Mouse (Mus musculus): Measurements from ENCODE around the gene Trip10.

The Trip10 gene

DNA sequence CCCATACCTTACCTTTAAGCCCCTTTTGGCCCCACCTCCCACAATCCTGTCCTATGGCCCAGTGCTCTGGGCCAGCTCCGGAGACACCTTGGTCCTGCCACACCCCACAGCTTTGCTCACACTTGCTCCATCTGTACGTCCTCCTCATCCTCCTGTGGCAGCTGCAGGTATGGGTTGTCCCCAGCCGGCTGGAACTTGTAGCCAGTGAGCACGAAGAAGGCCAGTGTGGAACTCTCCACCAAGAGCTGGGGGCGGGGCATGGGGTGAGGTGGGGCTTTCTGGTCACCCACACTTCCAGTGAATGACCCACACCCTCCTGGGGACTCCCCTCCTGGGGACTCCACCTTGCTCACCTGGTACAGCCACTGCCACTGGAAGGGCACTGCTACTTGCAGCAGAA is 13.5 kb upstream of the Trip10 start:
- DNase-seq = no peak

DNA sequence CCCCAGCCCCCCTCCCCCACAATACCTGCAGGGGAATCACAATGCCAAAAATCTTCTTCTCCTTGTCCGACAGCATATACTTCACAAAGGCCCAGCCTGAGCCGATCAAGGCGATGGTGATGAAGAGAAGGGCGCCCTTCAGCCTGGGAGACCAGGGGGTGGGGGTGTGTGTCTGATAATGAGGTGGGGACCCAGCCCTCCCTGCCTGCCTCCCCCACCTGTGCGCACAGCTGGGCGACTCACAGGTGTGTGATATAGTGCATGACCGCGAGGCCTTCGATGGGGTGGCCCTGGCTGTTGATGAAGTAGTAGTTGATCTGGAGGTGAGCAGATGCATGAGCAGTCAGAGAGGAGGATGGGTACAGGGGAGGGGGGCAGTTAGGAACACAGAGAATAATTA is 12.1 kb upstream of the Trip10 start:
- DNase-seq = no peak

DNA sequence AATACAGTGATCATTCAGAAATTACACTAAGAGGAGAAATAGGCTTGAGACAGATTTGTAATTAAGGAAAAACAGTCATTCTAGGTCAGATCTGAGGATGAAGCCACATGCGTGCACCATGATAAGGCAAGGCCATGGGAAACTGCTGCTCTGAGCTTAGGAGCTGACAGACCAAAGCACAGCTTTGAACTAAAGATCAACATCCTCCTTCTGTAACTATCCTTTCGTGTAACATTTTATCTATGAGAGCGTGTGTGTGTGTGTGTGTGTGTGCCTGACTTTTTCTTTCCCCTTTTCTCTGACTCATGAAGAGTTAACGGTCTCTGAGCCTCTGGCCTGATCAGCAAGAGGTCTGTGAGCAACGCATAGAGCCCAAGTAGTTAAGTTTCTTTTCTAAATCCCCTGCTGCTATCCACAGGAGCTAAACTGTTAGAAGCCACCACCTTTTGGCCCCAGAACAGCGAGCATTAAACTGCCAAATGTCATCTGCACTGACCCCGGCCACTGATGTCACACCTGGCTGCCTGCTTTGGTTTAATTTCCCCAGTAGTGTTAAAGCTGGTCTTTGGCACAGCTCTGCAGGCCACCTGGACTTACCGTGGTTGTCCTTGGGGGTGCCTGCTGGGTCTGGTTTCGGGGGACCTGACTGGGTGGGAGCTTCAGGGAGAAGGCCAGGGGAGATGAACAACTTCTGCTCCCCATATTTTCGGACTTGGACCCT is 5.4 kb upstream of the Trip10 start:
- no peak for DNase-seq

DNA sequence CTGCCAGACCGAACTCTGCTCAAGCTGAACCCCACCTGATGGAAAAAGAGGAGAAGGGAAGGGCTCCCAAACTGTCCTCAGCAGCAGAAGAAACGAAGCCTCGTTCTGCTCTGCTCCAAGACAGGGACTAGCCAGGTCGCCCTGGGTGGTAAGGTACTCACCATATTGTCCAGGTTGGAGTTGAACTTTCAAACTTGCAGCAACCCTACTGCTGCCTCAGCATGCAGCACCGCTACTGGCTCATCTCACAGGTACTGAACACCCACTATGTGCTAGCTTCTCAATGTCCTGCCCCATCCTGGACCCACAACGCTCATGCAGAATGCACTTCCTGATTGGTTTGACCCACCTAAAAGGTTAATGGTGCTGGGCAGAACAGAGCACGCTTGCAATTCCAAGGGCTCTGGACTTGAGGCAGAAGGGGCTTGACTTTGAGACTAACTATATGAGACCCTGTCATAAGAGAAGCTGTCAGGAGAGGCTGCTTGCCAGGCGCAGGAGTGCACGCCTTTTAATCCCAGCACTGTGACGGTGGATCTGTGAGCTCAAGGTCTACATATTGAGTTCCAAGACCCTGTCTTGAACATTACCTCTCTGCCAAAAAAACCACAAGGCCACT is 3.8 kb upstream of the Trip10 start:
- no peak for DNase-seq

DNA sequence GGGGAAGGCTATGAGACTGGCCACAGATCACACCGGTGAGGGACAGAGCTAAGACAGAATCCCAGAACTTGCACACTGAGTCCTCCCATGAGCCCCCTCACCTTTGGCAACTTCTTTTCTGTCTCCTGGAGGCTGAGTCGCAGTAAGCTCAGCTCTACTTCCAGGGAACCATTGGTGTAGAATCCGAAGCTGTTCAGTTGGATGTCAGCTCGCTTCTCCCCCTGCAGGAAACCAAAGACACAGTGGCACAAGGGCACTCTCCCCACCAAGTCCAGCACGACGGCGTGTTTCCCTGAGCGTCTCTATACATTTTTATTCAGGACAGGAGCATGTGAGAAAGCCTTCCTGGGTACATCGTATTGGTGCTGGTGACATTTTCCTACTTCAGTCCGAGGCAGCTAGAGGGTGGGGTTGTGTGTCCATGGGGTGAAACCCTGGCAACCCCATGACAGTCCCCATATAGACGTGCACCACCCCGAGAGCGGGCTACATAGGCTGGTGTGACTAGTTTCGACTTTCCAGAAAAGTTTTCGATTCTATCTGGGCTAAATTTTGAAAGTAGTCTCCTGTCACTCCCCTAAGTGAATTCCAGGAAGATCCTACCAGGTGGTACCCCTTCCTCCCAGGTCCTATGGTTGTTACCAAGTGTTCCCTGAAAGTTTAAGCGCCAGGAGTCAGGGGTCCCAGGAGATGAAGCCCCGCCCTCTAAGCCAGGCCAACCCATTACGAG is 2.4 kb upstream of the Trip10 start:
- DNase-seq = peak; percentile 90

DNA sequence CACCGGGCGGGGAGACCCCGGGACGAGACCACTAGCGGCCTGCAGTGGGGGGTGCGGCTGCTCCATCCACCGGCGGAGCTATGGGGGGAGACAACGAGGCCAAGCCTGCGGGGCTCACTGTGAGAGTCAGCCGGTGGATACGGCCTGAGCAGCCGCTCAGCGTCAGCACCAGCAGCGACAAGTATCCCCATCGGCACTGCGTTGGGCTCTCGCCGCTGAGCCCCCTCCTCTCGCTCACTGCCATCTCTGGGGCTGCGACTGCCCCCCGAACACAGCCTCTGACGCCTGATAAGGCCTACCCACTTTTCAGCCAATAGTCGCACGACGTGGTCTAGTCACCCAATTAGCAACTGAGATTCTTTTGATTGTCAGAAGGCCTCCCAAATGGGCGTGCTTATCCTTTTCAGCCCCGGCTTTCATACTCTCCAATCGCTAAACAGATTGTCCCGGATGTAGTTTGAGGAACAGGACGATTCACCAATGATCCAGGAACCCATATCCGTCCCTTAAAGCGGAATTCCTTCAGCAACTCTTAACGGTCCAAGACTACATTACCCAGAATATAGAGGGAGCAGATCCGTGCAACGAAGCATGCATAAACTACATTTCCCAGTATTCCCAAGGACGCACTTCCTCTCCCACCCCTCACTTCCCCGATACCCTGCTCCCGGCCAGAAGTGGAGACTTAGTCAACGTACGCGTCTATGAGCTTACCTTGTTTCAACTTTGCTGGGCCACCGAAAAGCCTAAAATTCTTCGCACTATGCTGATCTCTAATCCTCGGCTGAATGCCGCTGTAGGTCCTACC is 1.7 kb upstream of the Trip10 start:
- peak; percentile 96 for DNase-seq

DNA sequence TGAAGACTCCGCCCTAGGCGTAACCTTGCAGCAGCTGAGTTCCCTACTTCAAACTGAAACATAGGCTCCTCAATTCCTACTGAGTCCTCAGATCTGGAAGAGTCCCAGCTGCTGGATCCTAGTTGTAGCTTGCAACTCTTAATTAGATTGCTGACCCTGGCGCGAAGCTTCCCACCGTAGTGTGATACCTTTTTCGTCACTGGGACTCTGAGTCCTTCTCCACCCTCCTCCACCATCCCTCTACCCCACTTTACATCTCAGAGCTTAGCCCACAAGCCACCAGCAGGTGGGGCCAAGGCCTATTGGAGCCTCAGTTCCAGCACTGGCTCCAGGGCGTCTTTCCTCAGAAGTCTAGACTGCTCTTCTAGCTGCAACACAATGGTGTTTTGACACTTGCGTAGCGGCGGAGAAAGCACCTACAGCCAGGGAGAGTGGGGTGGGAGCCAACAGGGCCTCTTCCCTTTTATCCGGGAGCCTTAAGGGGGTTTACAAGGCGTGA is 1.0 kb upstream of the Trip10 start, which contains the start of gene Gpr108:
Gene Gpr108, minus strand, starts transcription at position 246 of the 499 bp plus-strand sequence.
- DNase-seq = peak; percentile 92

DNA sequence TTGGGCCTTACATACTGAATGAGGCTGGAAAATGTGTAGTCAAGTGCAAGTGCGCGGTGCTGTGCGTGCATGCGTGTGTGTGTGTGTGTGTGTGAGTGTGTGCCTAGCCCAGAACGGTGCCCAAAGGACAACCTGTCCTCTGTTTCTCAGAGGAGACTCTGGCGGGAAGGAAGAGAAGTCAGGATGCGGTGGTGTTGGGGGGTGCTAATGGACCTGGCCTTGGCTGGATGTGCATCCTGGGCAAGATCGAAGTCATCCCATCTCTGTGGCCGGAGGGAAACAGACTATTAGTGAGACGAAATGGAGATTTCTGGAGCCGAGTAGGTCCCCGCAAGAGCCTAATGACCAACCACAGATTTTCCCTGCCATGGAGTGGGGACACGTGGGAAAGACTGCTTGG is 484 bp upstream of the Trip10 start:
- DNase-seq = no peak

DNA sequence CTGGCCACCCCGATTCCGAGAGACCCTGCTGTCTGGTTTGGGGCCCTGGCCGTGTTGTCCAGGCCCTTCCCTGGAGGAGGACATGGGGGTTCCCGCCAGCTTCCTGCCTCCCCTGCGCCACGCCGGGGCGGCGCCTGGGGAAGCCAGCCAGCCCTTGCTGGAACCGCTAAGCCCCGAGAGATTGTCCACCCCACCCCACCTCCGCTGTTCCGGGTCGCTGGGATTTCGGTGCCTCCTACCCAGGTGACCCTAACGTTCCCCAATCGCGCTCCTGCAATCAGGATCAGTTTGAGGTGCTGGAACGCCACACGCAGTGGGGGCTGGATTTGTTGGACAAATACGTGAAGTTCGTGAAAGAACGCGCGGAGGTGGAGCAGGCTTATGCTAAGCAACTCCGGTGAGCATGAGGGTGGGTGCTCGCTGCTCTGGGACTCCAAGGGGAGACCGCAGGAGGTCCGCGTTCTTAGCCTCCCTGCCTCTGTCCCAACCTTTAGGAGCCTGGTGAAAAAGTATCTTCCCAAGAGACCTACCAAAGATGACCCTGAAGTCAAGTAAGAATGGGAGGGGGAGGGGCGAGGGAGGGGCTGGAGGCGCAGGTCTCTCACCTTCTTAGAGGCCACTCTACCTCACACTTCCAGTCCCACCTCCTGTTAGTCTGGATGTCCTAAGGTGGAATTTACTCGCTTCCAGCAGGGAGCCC is 1.4 kb downstream of the Trip10 start:
- DNase-seq = peak; percentile 43

DNA sequence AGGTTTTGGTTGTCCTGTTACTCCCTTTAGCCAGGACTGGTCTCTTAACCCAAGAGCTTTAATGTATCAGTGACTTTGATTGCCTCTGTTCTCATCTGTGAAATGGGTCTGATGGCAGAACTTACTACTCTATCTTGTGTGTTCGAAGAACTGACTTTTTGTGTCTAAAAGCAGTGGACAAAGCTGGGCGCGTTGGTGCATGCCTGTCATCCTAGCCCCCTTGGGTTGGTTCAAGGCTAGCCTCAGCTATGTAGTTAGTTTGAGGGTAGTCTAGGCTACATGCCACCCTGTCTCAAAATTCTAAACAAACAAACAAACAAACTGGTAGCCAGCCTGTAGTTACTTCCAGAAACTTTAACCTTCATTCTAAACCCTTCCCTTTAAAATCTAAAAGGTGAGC is 2.2 kb downstream of the Trip10 start:
- DNase-seq = no peak

DNA sequence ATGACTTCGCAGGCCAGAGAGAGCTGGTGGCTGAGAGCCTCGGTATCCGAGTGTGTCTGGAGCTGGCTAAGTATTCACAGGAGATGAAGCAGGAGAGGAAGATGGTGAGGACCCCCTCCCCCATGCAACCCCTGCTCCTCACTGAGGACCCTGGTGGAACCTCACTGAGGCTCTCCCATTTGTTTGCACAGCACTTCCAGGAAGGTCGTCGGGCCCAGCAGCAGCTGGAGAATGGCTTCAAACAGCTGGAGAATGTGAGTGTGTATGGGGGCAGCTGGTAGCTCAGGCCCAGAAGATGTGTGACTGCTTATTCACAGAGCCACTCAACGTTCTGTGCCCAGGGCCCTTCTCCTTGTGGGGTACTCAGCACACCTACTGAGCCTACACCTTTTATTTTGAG is 4.1 kb downstream of the Trip10 start:
- no peak for DNase-seq

DNA sequence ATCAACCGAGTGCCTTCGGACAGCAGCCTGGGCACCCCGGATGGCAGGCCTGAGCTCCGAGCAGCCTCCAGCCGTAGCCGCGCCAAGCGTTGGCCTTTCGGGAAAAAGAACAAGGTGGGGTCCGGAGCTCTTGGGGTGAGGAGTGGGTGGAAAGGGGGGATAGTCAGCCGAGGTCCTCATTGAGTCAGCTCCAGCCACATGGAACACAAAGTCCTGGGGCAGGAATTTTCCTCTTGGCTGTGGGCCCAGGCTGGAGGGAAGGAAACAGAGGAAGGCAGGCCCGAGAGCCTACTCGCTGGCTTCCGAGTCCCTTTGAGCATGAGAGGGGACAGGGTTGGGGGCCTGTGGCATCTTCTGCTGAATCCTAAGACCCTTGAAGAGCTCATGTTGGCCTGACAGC is 6.1 kb downstream of the Trip10 start:
- no peak for DNase-seq

DNA sequence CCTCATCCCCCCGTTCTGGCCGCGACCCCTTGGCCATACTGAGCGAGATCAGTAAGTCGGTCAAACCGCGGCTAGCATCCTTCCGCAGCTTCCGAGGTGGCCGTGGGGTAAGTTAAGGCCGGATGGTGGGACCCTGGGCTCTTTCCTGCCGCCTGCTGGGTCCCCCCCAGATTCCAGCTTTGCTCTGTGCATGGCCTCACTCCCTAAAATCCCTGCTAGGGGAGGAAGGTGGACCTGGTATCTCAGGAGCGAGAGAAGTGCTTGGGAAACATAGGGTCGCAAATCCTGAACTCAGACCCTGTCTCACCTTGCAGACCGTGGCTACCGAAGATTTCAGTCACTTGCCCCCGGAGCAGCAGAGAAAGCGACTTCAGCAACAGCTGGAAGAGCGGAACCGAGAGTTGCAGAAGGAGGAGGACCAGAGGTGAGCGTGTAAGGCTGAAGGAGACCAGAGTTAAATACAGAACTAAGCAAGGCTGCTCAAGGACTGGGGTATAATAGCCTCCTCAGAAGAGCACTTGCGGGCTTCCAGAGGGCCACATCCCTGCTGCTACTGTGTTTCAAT is 7.7 kb downstream of the Trip10 start:
- no peak for DNase-seq

DNA sequence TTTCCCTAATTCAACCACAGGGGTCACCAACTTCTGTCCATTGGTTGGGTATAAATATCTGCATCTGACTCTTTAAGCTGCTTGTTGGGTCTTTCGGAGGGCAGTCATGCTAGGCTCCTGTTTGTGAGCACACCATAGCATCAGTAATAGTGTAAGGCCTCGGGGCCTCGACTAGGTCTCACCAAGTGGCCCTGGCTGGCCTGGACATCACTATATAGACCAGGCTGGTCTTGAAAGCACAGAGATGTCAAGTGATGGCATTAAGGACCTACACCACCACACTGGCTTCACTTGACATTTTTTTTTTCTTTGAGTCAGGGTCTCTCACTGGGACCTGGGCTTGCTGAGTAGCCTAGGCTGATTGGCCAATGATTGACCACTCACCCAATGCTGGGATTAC is 8.9 kb downstream of the Trip10 start:
- no peak for DNase-seq

DNA sequence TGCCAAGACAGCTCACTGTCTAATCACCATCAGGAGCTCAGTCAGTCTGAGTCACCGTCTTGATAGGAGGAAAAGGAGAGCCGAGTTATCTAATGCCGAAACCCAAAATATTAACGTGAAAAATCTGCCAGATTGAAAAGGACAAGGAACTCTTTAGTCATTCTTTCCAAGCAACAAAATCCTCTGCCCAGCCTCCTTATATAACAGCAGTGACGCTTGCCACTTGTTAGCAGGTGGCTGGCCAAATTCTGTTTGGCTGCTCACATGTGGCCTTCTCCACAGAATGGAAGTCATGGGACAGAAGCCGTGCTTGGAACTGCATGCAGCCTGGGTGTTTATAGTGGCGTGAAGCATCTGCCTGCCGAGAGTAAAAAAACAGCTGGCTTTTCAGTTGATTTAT is 10.5 kb downstream of the Trip10 start:
- no peak for DNase-seq

DNA sequence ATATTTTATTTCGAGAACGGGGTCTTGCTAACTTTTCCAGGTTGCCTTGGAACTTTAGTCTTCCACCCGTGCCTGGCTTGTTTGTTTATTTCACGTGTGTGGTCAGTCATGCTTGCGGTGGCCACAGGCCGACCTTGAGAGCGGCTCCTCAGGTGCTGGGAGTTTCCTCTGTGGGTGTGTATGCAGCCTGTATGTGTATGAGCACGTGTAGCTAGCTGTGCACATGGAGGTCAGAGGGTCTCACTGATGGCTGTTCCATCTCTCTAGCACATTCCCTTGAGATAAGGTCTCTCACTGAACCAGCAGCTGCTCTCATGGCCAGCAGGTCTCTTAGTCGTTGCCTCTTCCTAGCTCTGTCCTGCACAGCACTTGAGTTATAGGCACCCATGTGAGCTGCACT is 11.1 kb downstream of the Trip10 start:
- no peak for DNase-seq

DNA sequence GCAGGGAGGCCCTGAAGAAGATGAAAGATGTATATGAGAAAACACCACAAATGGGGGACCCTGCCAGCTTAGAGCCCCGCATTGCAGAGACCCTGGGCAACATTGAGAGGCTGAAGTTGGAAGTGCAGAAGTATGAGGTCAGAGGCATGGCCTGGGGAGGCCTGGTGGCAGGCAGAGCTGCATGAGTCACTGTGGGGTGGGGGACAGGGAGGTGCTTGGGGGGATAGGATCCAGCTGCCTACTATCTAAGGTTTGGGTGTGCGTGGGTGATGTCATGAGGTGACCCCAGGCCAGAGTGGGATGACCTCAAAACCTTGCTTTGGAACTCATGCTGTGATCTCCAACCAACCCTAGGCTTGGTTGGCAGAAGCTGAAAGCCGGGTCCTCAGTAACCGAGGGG is 12.0 kb downstream of the Trip10 start:
- DNase-seq = no peak

DNA sequence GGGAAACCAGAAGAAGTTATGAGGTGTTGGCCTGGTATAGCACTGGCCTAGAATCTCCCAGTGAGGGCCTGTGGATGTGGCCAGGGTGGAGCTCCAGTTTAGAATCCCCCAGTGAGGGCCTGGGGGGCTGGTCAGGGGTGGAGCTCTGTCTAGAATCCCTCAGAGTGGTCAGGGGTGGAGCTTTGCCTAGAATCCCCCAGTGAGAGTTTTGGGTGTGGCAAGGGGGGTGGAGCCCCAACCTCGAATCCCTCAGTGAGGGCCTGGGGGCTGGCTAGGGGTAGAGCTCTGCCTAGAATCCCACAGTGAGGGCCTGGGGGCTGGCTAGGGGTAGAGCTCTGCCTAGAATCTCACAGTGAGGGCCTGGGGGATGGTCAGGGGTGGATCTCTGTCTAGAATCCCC is 12.5 kb downstream of the Trip10 start:
- DNase-seq = no peak

DNA sequence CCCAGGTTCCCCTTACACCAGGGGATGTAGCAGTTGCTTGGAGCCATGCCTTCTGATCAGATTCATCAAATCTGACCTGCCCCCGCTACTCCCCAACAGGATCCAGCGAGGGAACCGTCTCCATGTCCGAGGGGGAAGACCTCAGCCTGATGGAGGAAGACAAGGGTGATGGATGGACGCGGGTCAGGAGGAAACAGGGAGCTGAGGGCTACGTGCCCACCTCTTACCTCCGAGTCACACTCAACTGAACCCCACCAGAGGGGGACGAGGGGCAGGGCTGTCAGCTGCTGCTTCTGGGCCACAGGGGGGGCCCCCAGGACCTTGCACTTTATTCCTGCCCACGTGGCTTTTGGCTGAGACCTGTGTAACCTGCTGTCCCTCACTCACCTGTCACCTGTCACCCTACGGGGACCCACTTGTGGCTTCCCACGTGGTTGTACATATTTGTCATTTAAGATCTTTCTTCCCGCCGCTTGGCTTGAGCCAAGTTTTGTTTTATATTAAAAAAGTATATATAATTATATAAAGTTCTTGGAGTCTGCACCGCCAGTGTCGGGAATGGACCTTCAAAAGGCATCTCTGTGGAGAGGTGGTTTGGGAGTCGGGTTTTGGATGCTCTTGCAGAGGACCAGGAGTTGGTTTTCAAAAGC is 13.8 kb downstream of the Trip10 start:
- no peak for DNase-seq

DNA sequence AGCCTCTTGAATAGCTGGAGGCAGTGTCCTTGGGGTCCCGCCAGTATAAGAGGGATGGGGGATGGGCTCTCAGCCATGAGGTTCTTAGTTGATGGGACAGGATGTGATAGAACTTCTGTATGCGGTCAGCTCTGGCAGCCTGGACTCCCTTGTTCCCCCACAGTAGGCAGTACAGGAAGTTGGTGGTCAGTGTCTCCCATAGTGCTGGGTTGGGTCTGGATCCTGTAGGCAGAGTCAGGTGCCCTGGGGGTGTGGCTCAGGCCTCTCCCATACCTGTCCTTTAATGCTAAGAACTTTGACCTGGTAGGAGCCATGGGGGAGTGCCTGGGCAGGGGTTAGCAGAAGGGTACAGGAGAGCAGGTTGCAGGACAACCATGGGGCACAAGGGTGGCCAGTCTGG is 14.9 kb downstream of the Trip10 start:
- DNase-seq = no peak
